Mouse (Mus musculus): ENCODE data around the gene Sla2. TPM values are rescaled to one million over a fixed set of nuclear protein-coding genes. Genes with fewer than 3 reads are reported as not detected.
"Not testable (repeated sequence)": the region's sequence is repeated elsewhere in the genome, so short reads cannot be mapped to it uniquely, and the experiment has no call there.

Gene Sla2
- polyA plus RNA-seq, 1 experiment from 2014 or later: 11.6 TPM

- DNase-seq (ENCODE audit: low spot score) (no peak), ATAC-seq (replicated peaks; ENCODE audit: low FRiP score) (no peak)
- Histone ChIP-seq H3K9ac (ENCODE audit: low read depth, low read length) (no peak overlapping the region), H3K9me3 (ENCODE audit: control insufficient read depth, low read length) (no peaks in the 10 kb centered on the region), H3K4me3 (ENCODE audit: low read depth, low read length) (no peak overlapping the region), H3K36me3 (ENCODE audit: control insufficient read depth, insufficient read depth, low read length) (no peaks in the 10 kb centered on the region), H3K4me1 (replicated peaks; ENCODE audit: control insufficient read depth, insufficient read depth, low read length) (peaks cover 5% of the 10 kb centered on the region; the same call in 1 of the 2 replicates), H3K27me3 (replicated peaks; ENCODE audit: control insufficient read depth, insufficient read depth, low read length) (no peaks in the 10 kb centered on the region), H3K4me2 (no peak overlapping the region), H3K27ac (ENCODE audit: low read depth, low read length) (no peak overlapping the region)
- WGBS: 77% methylated on average over 5 of the region's 5 CpGs
Observed at GRCm38 (mm10) chr2:156913191-156913590, 26.2 kb upstream of the Sla2 start.

DNA sequence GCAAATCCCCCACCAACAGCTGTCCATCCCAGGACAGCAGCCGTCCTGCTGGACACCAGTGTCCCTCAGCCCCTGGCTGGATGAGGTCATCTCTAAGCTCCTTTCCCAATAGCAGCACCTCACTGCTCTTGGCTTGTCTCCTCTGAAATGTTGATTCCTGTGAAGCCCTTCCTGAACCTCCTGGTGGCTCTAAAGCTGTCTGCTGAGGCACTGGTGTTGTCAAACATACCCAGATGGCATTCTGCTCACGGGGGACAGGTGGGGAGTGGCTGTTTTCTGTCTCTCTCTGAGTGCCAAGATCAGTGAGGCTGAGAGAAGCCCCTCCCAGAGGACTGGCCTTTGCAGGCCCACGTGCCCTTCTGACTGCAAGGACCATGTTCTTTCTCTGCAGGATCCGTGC, 18.9 kb upstream of the Sla2 start:
- 41% methylated on average over 4 of the region's 4 CpGs for WGBS
- not testable (repeated sequence) for H3K4me2 ChIP-seq; H3K27me3 ChIP-seq (replicated peaks; ENCODE audit: control insufficient read depth, insufficient read depth, low read length); H3K9me3 ChIP-seq (ENCODE audit: control insufficient read depth, low read length); DNase-seq (ENCODE audit: low spot score); ATAC-seq (replicated peaks; ENCODE audit: low FRiP score); H3K27ac ChIP-seq (ENCODE audit: low read depth, low read length); H3K4me1 ChIP-seq (replicated peaks; ENCODE audit: control insufficient read depth, insufficient read depth, low read length); H3K4me3 ChIP-seq (ENCODE audit: low read depth, low read length); H3K36me3 ChIP-seq (ENCODE audit: control insufficient read depth, insufficient read depth, low read length); H3K9ac ChIP-seq (ENCODE audit: low read depth, low read length)

DNA sequence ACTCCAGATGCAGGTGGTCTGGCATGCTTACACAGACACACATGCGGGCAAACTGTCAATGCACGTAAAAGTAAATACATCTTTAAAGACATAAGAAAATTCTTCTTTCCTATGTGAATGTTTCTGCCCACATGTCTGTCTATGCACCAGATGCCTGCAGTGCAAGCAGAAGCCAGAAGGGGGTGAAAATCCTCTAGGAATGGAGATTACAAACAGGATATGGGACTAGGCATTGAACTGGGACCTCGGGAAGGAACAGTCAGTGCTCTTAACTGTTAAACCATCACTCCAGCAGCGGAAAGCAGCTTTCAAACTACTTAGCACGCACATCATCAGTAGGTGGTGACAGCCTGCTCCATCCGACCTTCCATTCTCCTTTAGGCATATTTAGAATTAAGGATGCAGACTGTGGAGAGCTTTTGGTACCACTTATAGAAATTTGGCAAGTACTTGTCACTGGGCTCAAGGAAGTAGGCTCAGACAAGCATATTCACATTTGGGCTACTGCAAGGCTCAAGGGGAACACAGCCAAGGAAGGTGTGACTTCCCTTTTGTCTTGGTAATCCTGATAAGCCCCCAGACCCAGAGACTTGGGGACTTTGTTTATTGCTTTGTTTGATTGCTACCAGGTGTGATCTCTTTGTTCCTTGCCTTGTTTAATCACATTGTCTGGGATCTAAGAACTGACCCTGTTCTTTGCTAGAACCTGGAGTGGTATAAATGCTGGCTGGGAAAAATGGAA, 18.2 kb upstream of the Sla2 start:
- H3K36me3 ChIP-seq (ENCODE audit: control insufficient read depth, insufficient read depth, low read length): no peaks in the 10 kb centered on the region
- no peak overlapping the region for H3K4me3 ChIP-seq (ENCODE audit: low read depth, low read length)
- no peaks in the 10 kb centered on the region for H3K4me1 ChIP-seq (replicated peaks; ENCODE audit: control insufficient read depth, insufficient read depth, low read length)
- no peak for ATAC-seq (replicated peaks; ENCODE audit: low FRiP score)
- no peak for DNase-seq (ENCODE audit: low spot score)
- WGBS: 35% methylated on average over 6 of the region's 6 CpGs
- no peak overlapping the region for H3K4me2 ChIP-seq
- no peaks in the 10 kb centered on the region for H3K27me3 ChIP-seq (replicated peaks; ENCODE audit: control insufficient read depth, insufficient read depth, low read length)
- no peak overlapping the region for H3K27ac ChIP-seq (ENCODE audit: low read depth, low read length)
- no peaks in the 10 kb centered on the region for H3K9me3 ChIP-seq (ENCODE audit: control insufficient read depth, low read length)
- no peak overlapping the region for H3K9ac ChIP-seq (ENCODE audit: low read depth, low read length)

DNA sequence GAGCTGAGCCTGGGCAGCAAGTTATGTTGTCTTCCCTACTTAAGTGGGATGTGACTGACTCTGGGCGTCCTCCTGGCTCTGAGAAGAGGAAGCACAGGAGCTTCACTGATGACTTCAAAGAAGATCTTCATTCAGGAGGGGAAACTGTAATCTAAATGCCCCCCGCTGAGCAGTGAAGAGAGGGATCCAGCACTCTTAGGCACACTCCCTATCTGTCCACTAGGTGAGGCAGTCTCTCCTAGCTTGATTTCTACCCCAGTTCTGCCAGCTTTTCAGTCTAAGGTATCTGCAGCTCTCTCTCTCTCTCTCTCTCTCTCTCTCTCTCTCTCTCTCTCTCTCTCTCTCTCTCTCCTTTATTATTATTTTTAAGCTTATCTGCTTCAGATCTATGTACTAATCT, 16.4 kb upstream of the Sla2 start:
- no peak overlapping the region for H3K4me2 ChIP-seq
- no peaks in the 10 kb centered on the region for H3K27me3 ChIP-seq (replicated peaks; ENCODE audit: control insufficient read depth, insufficient read depth, low read length)
- WGBS: 37% methylated on average over 2 of the region's 2 CpGs
- no peak overlapping the region for H3K4me3 ChIP-seq (ENCODE audit: low read depth, low read length)
- H3K9me3 ChIP-seq (ENCODE audit: control insufficient read depth, low read length): no peaks in the 10 kb centered on the region
- no peak for DNase-seq (ENCODE audit: low spot score)
- peaks cover 9% of the 10 kb centered on the region for H3K4me1 ChIP-seq (replicated peaks; ENCODE audit: control insufficient read depth, insufficient read depth, low read length)
- no peaks in the 10 kb centered on the region for H3K36me3 ChIP-seq (ENCODE audit: control insufficient read depth, insufficient read depth, low read length)
- no peak overlapping the region for H3K27ac ChIP-seq (ENCODE audit: low read depth, low read length)
- H3K9ac ChIP-seq (ENCODE audit: low read depth, low read length): no peak overlapping the region
- ATAC-seq (replicated peaks; ENCODE audit: low FRiP score): no peak

DNA sequence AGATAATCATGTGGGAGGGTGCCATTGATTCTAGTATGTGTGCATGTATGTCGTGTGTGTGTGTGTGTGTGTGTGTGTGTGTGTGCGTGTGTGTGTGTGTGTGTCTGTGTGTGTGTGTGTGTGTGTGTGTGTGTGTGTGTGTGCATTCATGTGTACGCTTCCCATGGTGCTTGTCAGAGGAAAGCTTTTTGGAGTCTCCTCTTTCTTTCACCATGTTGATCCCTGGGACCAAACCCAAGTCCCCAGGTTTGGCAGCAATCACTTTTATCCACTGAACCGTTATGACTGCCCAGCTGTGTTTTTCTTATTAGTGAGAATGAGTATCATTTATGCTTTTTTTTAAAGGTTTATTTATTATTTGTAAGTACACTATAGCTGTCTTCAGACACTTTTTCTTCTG, 15.4 kb upstream of the Sla2 start:
- not testable (repeated sequence) for H3K4me2 ChIP-seq; H3K36me3 ChIP-seq (ENCODE audit: control insufficient read depth, insufficient read depth, low read length); ATAC-seq (replicated peaks; ENCODE audit: low FRiP score); H3K9ac ChIP-seq (ENCODE audit: low read depth, low read length); H3K27me3 ChIP-seq (replicated peaks; ENCODE audit: control insufficient read depth, insufficient read depth, low read length); H3K4me3 ChIP-seq (ENCODE audit: low read depth, low read length); H3K9me3 ChIP-seq (ENCODE audit: control insufficient read depth, low read length); DNase-seq (ENCODE audit: low spot score); H3K27ac ChIP-seq (ENCODE audit: low read depth, low read length)
- H3K4me1 ChIP-seq (replicated peaks; ENCODE audit: control insufficient read depth, insufficient read depth, low read length): peaks cover 16% of the 10 kb centered on the region
- 83% methylated on average over 4 of the region's 4 CpGs for WGBS

DNA sequence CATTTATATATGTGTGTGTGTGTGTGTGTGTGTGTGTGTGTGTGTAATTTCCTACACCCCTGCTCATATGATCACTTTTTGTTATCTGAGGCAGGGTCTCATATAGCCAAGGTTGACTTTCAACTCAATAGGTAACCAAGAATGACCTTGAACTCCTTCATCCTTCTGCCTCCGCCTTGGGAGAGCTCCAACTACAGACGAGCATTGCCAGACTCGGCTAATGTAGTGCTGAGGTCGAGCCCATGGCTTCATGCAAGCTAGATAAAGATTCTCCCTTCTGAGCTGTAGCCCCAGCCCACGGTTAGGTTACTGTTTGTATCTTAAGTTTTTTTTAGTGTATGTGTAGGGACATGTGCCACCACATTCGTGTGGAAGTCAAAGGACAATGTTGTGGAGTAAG, 14.9 kb upstream of the Sla2 start:
- Histone ChIP-seq H3K9ac (ENCODE audit: low read depth, low read length) (no peak overlapping the region), H3K36me3 (ENCODE audit: control insufficient read depth, insufficient read depth, low read length) (no peaks in the 10 kb centered on the region), H3K4me1 (replicated peaks; ENCODE audit: control insufficient read depth, insufficient read depth, low read length) (peaks cover 20% of the 10 kb centered on the region), H3K4me2 (no peak overlapping the region), H3K9me3 (ENCODE audit: control insufficient read depth, low read length) (no peaks in the 10 kb centered on the region), H3K27me3 (replicated peaks; ENCODE audit: control insufficient read depth, insufficient read depth, low read length) (no peaks in the 10 kb centered on the region), H3K27ac (ENCODE audit: low read depth, low read length) (no peak overlapping the region), H3K4me3 (ENCODE audit: low read depth, low read length) (no peak overlapping the region)
- 67% methylated on average over 6 of the region's 6 CpGs for WGBS
- ATAC-seq (replicated peaks; ENCODE audit: low FRiP score) (no peak), DNase-seq (ENCODE audit: low spot score) (no peak)

- Histone ChIP-seq H3K9ac (ENCODE audit: low read depth, low read length) (no peak overlapping the region), H3K4me1 (replicated peaks; ENCODE audit: control insufficient read depth, insufficient read depth, low read length) (peaks cover 21% of the 10 kb centered on the region), H3K9me3 (ENCODE audit: control insufficient read depth, low read length) (no peaks in the 10 kb centered on the region), H3K27me3 (replicated peaks; ENCODE audit: control insufficient read depth, insufficient read depth, low read length) (no peaks in the 10 kb centered on the region), H3K4me2 (no peak overlapping the region), H3K4me3 (ENCODE audit: low read depth, low read length) (no peak overlapping the region), H3K36me3 (ENCODE audit: control insufficient read depth, insufficient read depth, low read length) (no peaks in the 10 kb centered on the region), H3K27ac (ENCODE audit: low read depth, low read length) (no peak overlapping the region)
- DNase-seq (ENCODE audit: low spot score): no peak
- WGBS: 84% methylated on average over 2 of the region's 2 CpGs
- ATAC-seq (replicated peaks; ENCODE audit: low FRiP score): no peak
Observed at GRCm38 (mm10) chr2:156901344-156901743, 14.4 kb upstream of the Sla2 start.

- H3K36me3 ChIP-seq (ENCODE audit: control insufficient read depth, insufficient read depth, low read length): no peaks in the 10 kb centered on the region
- H3K9ac ChIP-seq (ENCODE audit: low read depth, low read length): no peak overlapping the region
- H3K27me3 ChIP-seq (replicated peaks; ENCODE audit: control insufficient read depth, insufficient read depth, low read length): no peaks in the 10 kb centered on the region
- peaks cover 29% of the 10 kb centered on the region for H3K4me1 ChIP-seq (replicated peaks; ENCODE audit: control insufficient read depth, insufficient read depth, low read length)
- no peak for ATAC-seq (replicated peaks; ENCODE audit: low FRiP score)
- no peaks in the 10 kb centered on the region for H3K9me3 ChIP-seq (ENCODE audit: control insufficient read depth, low read length)
- no peak overlapping the region for H3K4me2 ChIP-seq
- no peak for DNase-seq (ENCODE audit: low spot score)
- H3K4me3 ChIP-seq (ENCODE audit: low read depth, low read length): no peak overlapping the region
- 56% methylated on average over 4 of the region's 4 CpGs for WGBS
- H3K27ac ChIP-seq (ENCODE audit: low read depth, low read length): no peak overlapping the region
Observed at GRCm38 (mm10) chr2:156899184-156899583, 12.2 kb upstream of the Sla2 start.

DNA sequence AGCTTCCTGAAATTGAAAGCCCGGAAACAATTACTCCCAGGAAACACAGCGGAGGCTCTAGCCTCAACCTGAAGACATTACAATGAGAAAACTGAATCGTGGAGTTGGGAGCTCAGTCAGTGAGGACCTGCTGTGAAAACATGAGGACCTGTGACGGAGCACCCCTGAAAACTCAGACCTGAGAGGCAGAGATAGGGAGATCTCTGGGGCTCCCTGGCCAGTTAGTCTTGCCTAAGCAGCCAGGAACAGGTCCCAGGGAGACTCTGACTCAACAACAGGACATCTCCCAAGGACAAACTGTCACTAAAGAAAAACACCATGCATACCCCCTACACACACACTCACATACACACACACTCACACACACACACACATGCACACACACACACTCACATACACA, 11.4 kb upstream of the Sla2 start:
- Histone ChIP-seq H3K4me3 (ENCODE audit: low read depth, low read length) (no peak overlapping the region), H3K27ac (ENCODE audit: low read depth, low read length) (no peak overlapping the region), H3K9ac (ENCODE audit: low read depth, low read length) (no peak overlapping the region), H3K4me1 (replicated peaks; ENCODE audit: control insufficient read depth, insufficient read depth, low read length) (peaks cover 29% of the 10 kb centered on the region), H3K4me2 (peak overlapping the region; percentile 30; the same call in 1 of the 2 replicates), H3K27me3 (replicated peaks; ENCODE audit: control insufficient read depth, insufficient read depth, low read length) (no peaks in the 10 kb centered on the region), H3K9me3 (ENCODE audit: control insufficient read depth, low read length) (no peaks in the 10 kb centered on the region), H3K36me3 (ENCODE audit: control insufficient read depth, insufficient read depth, low read length) (no peaks in the 10 kb centered on the region)
- 38% methylated on average over 4 of the region's 4 CpGs for WGBS
- 0 out of 2 replicates have a peak, but pooled peaks have one; percentile 36 for ATAC-seq (replicated peaks; ENCODE audit: low FRiP score)
- no peak for DNase-seq (ENCODE audit: low spot score)
